Mouse (Mus musculus) adipose tissue, adult 10 weeks (tissue): ENCODE measurements around the gene C330007P06Rik. TPM values are rescaled to one million over a fixed set of nuclear protein-coding genes. Genes with fewer than 3 reads are reported as not detected.

Experiments
- polyA plus RNA-seq: library from polyadenylated mRNA; stranded (reverse); fragments of 350-450 nt; fragmentation: Illumina TruSeq; extraction: RNeasy Lipid Tissue Mini Kit (QIAGEN cat#74804); gene quantifications from one replicate; pipeline ENCODE4 v1.2.3, GENCODE M21; 2014; ENCODE audit warnings: low read depth, low replicate concordance

C330007P06Rik gene
- 49.8 TPM for polyA plus RNA-seq

DNA sequence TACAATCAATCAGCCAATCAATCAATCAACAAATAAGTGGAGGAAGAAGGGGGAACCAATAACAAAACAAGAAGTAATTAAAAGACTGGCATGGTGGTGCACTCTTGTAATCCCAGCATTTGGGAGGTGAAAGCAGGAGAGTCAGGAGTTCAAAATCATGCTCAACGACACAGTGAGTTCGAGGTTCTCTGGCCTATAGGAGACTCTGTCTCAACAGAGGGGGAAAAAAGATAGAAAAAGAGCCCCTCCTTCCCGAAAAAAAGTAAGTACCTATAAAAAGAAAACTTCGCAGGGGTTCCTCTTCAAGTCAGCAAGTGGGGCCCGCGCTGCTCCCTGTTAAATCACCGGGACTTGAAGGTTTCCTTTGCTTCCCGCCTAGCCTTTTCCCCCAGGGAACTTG is at the start of gene C330007P06Rik, which contains the start of gene Ube2a:
TSS of gene C330007P06Rik (minus strand) at position 347 of the 400 bp plus-strand sequence.
TSS of gene Ube2a (plus strand) at position 136 of the 400 bp plus-strand sequence.

DNA sequence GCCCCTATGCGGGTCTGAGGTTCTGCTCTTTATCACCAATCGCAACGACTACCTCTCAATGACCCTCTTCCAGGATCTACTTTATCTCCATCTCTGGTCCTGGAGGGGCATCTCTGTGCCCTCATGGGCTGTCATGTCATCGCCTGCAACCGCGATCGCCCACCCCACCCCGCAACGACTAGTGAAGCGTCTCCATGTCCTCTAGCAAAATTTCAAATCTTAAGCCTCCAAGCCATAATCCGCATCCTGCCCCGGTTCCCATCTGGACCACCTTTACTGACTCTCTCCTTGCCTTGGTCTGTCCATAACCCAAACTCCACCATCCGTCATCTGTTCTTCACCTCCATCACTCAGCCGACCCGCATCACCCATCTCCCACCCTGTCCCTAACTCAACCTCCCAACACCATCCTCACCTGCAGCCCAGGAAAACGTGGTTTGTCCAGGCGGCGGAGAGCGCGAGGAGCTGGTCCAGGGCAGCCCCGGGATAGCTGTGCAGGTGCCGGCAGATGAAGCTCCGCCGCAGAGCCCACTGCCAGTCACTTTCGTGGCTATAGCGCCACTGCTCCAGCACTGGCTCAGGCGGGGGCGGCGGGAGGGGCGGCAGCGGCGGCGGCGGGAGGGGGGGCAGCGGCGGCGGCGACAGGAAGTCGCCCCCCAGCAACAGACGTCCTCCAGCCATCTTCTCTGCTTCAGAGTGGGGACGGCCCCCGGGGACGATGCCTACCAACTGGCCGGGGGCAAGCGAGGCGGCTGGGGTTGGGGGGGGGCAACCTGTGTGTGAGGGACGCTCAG is 28.6 kb upstream of the C330007P06Rik start, which contains the start of gene Nkrf:
TSS of gene Nkrf (minus strand) at position 579 of the 794 bp plus-strand sequence.

DNA sequence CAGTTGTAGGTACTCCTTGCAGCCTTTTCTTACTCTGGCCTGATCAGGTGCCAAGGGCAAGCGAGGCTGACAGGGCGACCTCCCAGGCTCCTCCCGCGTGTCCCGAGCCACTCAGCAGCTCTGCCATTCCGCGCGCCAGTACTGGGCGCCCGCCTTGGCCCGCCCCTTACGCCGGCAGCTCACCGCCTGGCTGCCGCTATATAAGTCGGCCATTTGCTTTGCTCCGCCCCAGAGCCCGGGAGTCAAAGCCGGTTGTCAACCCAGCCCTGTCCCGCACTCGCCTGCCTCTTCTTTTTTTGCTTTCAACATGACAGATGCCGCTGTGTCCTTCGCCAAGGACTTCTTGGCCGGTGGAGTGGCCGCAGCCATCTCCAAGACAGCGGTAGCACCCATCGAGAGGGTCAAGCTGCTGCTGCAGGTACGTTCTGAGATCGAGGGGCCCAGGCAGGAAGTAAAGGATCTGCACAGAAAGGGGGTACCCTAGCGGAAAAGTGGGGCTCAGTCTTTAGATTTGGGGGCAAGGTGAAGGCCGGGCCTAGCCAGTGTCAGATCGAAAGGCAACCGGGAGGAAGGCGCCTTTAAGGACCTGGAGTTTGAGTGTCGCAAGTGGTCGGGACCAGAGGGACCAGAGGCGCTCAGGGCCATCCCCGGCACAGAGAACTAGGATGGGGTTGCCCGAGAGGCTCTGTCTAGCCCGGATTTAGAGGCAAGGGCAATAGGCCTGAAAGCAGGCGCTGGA is 78.3 kb downstream of the C330007P06Rik start, which contains the start of gene Slc25a5:
TSS of gene Slc25a5 (plus strand) at position 228 of the 739 bp plus-strand sequence.

Other genes with a start within 250 kb of the C330007P06Rik start
- gene Akap17b, start 228.7 kb downstream of the C330007P06Rik start, polyA plus RNA-seq, result 3.1 TPM
- not detected for gene Slc25a43, start 130.5 kb downstream of the C330007P06Rik start, polyA plus RNA-seq
- 381 TPM for gene Slc25a5, start 78.5 kb downstream of the C330007P06Rik start, polyA plus RNA-seq
- gene Ube2a, start 211 bp downstream of the C330007P06Rik start, polyA plus RNA-seq, result 61.1 TPM
- gene Nkrf, start 28.8 kb upstream of the C330007P06Rik start, polyA plus RNA-seq, result 6.1 TPM
- 6.1 TPM for gene Sept6, start 117.7 kb upstream of the C330007P06Rik start, polyA plus RNA-seq
- 0.32 TPM for gene Sowahd, start 174.7 kb upstream of the C330007P06Rik start, polyA plus RNA-seq
- 676 TPM for gene Rpl39, start 211.3 kb upstream of the C330007P06Rik start, polyA plus RNA-seq
- 35.6 TPM for gene Upf3b, start 236.2 kb upstream of the C330007P06Rik start, polyA plus RNA-seq